Mouse (Mus musculus) kidney, postnatal 0 days (tissue): Measurements from ENCODE around the gene Actr10. TPM values are rescaled to one million over a fixed set of nuclear protein-coding genes. Genes with fewer than 3 reads are reported as not detected.

Experiments used
- ATAC-seq: fragments of 200-750 bp; cut with Nextera tagmentation; replicated peaks from 2 replicates; pipeline ENCODE4 v1.8.0; 2017; ENCODE audit warnings: low read depth, moderate number of reproducible peaks, moderate TSS enrichment, moderate library complexity; ENCODE audit not compliant: low FRiP score
- DNase-seq: peaks from one replicate; pipeline ENCODE4 v3.0.0-alpha.2; 2016; ENCODE audit warnings: low spot score
- H3K27ac ChIP-seq: fragments of 300-500 bp; sonication (generic); 2 replicates; pipeline ENCODE4 v1.5.1; 2014; ENCODE audit warnings: mild to moderate bottlenecking
- H3K27me3 ChIP-seq: fragments of 300-500 bp; sonication (generic); 2 replicates; pipeline ENCODE4 v1.6.1; 2014; ENCODE audit warnings: low read length, mixed read lengths; ENCODE audit not compliant: insufficient read depth
- H3K36me3 ChIP-seq: fragments of 300-500 bp; sonication (generic); 2 replicates; pipeline ENCODE4 v1.6.1; 2014; ENCODE audit warnings: low read length, mixed read lengths; ENCODE audit not compliant: insufficient read depth
- H3K4me1 ChIP-seq: fragments of 300-500 bp; sonication (generic); replicated peaks from 2 replicates; pipeline ENCODE4 v1.6.1; 2014; ENCODE audit warnings: antibody characterized with exemption, low read length, mixed read lengths; ENCODE audit not compliant: insufficient read depth
- H3K4me2 ChIP-seq: fragments of 300-500 bp; sonication (generic); 2 replicates; pipeline ENCODE4 v1.6.1; 2014; ENCODE audit warnings: mild to moderate bottlenecking, low read length, moderate library complexity, mixed read lengths
- H3K4me3 ChIP-seq: fragments of 300-500 bp; sonication (generic); replicated peaks from 2 replicates; pipeline ENCODE4 v1.5.1; 2014; ENCODE audit warnings: low read depth, low read length
- H3K9ac ChIP-seq: fragments of 300-500 bp; sonication (generic); 2 replicates; pipeline ENCODE4 v1.6.1; 2014; ENCODE audit warnings: low read depth, low read length
- H3K9me3 ChIP-seq: fragments of 300-500 bp; sonication (generic); replicated peaks from 2 replicates; pipeline ENCODE4 v1.6.1; 2016; ENCODE audit warnings: low read length, inconsistent platforms, mixed read lengths
- CTCF ChIP-seq: IDR thresholded peaks from 2 replicates; pipeline ENCODE4 v1.5.1; 2016; ENCODE audit warnings: antibody characterized with exemption, low read depth, mild to moderate bottlenecking, moderate library complexity
- WGBS: fragments of 180-500 bp; shearing (Covaris S2); extraction: QIAGEN DNeasy Blood & Tissue Kit; methylation state at CpG from one replicate; pipeline ENCODE4 v1.1.7; 2014; 5-methylcytosine and 5-hydroxymethylcytosine counted together
- polyA plus RNA-seq: library from polyadenylated mRNA; unstranded; fragments of >200 nt; fragmentation: Nextera tagmentation; extraction: Ambion mirVana; gene quantifications from 2 replicates; pipeline ENCODE4 v1.2.1, GENCODE M21; 2015

Gene Actr10
- polyA plus RNA-seq, 1 experiment from 2014 or later: 269 TPM

DNA sequence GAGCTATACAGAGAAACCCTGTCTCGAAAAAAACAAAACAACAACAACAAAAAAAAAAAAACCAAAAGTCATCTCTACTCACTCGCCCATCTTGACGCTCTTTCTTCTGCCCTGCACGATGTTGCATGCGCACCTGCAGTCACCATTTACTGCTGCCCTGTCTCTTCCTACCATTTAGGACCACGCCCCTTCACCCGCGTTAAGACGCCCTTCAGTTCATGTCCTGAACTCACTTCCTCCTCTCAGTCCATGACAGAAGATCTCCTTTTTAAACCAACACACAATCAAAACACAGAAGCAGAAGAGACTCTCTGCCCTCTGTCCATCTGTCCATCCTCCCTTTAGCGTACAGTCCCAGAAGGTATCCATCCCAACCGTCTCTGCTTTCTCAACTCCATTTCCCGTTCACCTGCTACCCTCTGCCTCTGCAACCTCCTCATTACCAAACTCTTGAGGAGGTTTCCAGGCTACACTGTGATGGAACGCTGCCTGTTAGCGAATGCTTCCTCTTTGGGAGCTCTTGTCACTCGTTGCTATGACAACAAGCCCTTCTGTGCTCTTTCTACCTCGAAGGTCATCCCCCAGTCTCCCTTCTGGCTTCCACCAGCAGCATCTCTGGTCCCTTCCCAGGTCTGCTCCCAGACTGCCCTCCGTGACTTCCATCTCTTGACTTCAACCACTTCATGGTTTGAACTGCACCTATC, 25.8 kb upstream of the Actr10 start:
- no peak overlapping the region for H3K27ac ChIP-seq
- no peak overlapping the region for H3K9ac ChIP-seq
- H3K27me3 ChIP-seq: no peaks in the 10 kb centered on the region
- no peaks in the 10 kb centered on the region for H3K36me3 ChIP-seq
- no peak for ATAC-seq
- TF ChIP-seq CTCF: no peak
- H3K4me3 ChIP-seq: no peak overlapping the region
- no peaks in the 10 kb centered on the region for H3K4me1 ChIP-seq
- H3K9me3 ChIP-seq: no peaks in the 10 kb centered on the region
- DNase-seq: no peak
- H3K4me2 ChIP-seq: no peak overlapping the region
- 79% methylated on average over 17 of the region's 17 CpGs for WGBS

DNA sequence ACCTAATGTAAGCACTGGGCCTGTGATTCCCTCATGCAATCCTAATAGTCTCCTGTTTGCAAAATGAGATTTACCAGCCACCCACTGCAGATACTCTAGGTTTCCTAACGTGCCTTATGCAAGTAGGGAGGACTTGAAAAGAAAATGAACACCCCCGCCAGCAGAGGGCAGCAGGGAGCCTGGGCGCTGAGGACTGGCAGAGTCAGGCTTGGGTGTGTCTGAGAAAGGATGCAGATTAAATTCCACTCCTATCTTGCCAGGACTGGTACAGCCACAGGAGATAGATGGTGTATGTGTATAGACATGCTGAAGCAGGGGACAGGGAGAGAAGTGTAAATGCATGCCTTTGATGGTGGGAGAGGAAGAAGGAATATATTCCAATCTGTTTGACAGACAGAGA, 24.2 kb upstream of the Actr10 start:
- no peak for DNase-seq
- Histone ChIP-seq H3K4me2 (no peak overlapping the region), H3K27me3 (no peaks in the 10 kb centered on the region), H3K4me3 (no peak overlapping the region), H3K9ac (no peak overlapping the region), H3K36me3 (no peaks in the 10 kb centered on the region), H3K27ac (no peak overlapping the region), H3K9me3 (no peaks in the 10 kb centered on the region), H3K4me1 (no peaks in the 10 kb centered on the region)
- peak; percentile 72 for TF ChIP-seq CTCF
- WGBS: 48% methylated on average over 3 of the region's 3 CpGs
- ATAC-seq: no peak

GRCm38 (mm10) chr12:70914387-70914786, 23.3 kb upstream of the Actr10 start:
- Histone ChIP-seq H3K4me1 (no peaks in the 10 kb centered on the region), H3K4me2 (no peak overlapping the region), H3K9ac (no peak overlapping the region), H3K27me3 (no peaks in the 10 kb centered on the region), H3K9me3 (no peaks in the 10 kb centered on the region), H3K27ac (no peak overlapping the region), H3K4me3 (no peak overlapping the region), H3K36me3 (no peaks in the 10 kb centered on the region)
- TF ChIP-seq CTCF: peak; percentile 76
- WGBS: 50% methylated on average over 11 of the region's 11 CpGs
- DNase-seq (peak; percentile 83), ATAC-seq (no peak)

- no peaks in the 10 kb centered on the region for H3K9me3 ChIP-seq
- DNase-seq: no peak
- no peak overlapping the region for H3K9ac ChIP-seq
- no peaks in the 10 kb centered on the region for H3K4me1 ChIP-seq
- H3K36me3 ChIP-seq: no peaks in the 10 kb centered on the region
- no peak for ATAC-seq
- no peak overlapping the region for H3K4me3 ChIP-seq
- TF ChIP-seq CTCF: no peak
- no peak overlapping the region for H3K27ac ChIP-seq
- WGBS: 78% methylated on average over 4 of the region's 4 CpGs
- H3K4me2 ChIP-seq: no peak overlapping the region
- no peaks in the 10 kb centered on the region for H3K27me3 ChIP-seq
Measured at GRCm38 (mm10) chr12:70929781-70930180, 7.9 kb upstream of the Actr10 start.

GRCm38 (mm10) chr12:70937150-70937549, 507 bp upstream of the Actr10 start:
- H3K36me3 ChIP-seq: no peaks in the 10 kb centered on the region
- H3K9ac ChIP-seq: peak overlapping the region; percentile 76
- no peaks in the 10 kb centered on the region for H3K27me3 ChIP-seq

DNA sequence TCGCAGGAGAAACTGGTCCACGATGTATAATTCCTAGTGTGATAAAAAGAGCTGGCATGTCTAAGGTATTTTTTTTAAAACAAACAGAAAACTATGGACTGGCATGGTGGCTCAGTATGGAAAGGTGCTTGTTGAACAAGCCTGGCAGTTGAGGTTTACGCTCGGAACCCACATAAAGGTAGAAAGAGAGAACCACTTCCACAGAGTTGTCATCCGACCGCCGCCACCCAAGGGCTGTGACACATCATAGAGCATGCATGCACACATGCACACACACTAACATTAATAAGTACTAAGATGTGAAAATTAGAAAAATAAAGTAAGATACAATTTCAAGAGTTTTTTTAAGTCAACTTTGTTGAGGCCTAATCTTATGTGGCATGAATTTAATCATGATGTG, 3.1 kb downstream of the Actr10 start:
- DNase-seq (no peak), ATAC-seq (no peak)
- no peaks in the 10 kb centered on the region for H3K4me1 ChIP-seq
- no peaks in the 10 kb centered on the region for H3K27me3 ChIP-seq
- 97% methylated on average over 7 of the region's 7 CpGs for WGBS
- no peak overlapping the region for H3K27ac ChIP-seq
- peaks cover 14% of the 10 kb centered on the region for H3K36me3 ChIP-seq
- no peak overlapping the region for H3K4me3 ChIP-seq
- H3K9me3 ChIP-seq: no peaks in the 10 kb centered on the region
- no peak overlapping the region for H3K4me2 ChIP-seq
- no peak for TF ChIP-seq CTCF
- no peak overlapping the region for H3K9ac ChIP-seq

More at GRCm38 (mm10) chr12:70937150-70937549, 507 bp upstream of the Actr10 start:
- DNase-seq: no peak
- 21% methylated on average over 10 of the region's 12 CpGs for WGBS
- ATAC-seq: peak; percentile 45; the same call in 1 of the 2 replicates
- Histone ChIP-seq H3K4me3 (peak overlapping the region; percentile 71), H3K4me2 (peak overlapping the region; percentile 68), H3K9me3 (no peaks in the 10 kb centered on the region), H3K4me1 (no peaks in the 10 kb centered on the region), H3K27ac (peak overlapping the region; percentile 90)
- TF ChIP-seq CTCF: no peak

GRCm38 (mm10) chr12:70944181-70944580, 6.5 kb downstream of the Actr10 start:
- Histone ChIP-seq H3K27ac (no peak overlapping the region), H3K27me3 (no peaks in the 10 kb centered on the region), H3K9ac (no peak overlapping the region), H3K4me2 (no peak overlapping the region), H3K36me3 (peaks cover 24% of the 10 kb centered on the region), H3K4me1 (no peaks in the 10 kb centered on the region), H3K9me3 (no peaks in the 10 kb centered on the region), H3K4me3 (no peak overlapping the region)
- ATAC-seq (no peak), DNase-seq (no peak)
- WGBS: 95% methylated on average over 5 of the region's 5 CpGs
- TF ChIP-seq CTCF: no peak
